Mouse (Mus musculus): Measurements from ENCODE around the gene Erbb3. TPM values are rescaled to one million over a fixed set of nuclear protein-coding genes. Genes with fewer than 3 reads are reported as not detected.

Erbb3 gene
- 1 to 10 TPM; 1.7 TPM for total RNA-seq (2023)

GRCm38 (mm10) chr10:128589464-128590192 lies at the start of gene Erbb3:
Gene Erbb3 (minus strand): TSS chr10:128589652.

GRCm38 (mm10) chr10:128626311-128627310 lies 37.2 kb upstream of the Erbb3 start, which contains the start of gene Rps26:
Gene Rps26 (minus strand): TSS chr10:128626747.

DNA sequence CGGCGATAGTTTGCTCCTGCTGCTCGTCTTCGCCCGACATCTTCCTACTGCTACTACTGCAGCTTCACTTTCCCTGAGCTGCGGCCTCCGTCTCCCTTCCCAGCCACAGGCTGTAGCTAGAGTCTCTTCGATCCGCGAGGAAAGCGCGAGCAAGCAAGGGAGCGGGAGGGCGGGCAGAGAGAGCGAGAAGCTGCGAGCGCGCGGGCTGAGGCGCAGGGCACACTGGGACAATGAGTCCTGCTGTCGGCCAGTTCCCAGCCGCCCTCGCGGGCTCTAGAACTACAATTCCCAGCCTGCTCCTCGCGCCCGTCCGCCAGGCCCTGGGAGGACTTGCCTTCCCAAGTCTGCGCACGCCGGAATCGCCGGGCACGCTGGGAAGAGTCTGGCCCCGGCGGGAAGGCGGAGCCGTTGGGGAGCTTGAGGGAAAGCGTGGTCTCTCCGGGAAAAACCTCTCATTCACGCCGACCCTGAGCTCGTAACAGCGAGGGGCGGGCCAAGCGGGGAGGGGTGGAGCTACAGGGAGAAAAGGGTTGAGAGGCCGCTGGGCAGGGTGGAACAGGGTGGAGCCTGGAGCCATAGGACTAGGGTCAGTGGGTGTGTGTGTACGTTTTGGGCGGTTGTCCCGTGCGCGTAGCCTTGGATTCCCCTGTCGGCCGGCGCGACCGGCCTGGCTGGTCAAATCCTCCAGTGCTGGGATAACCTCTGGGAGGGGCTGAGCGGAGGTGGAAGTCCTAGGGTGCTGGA lies 23.5 kb downstream of the Erbb3 start, which contains the start of gene Pa2g4:
Gene Pa2g4 (minus strand): TSS at position 200 of the 744 bp plus-strand sequence.

GRCm38 (mm10) chr10:128548947-128549681 lies 40.3 kb downstream of the Erbb3 start, which contains the start of gene Rpl41:
Gene Rpl41 (minus strand): TSS chr10:128549305.

DNA sequence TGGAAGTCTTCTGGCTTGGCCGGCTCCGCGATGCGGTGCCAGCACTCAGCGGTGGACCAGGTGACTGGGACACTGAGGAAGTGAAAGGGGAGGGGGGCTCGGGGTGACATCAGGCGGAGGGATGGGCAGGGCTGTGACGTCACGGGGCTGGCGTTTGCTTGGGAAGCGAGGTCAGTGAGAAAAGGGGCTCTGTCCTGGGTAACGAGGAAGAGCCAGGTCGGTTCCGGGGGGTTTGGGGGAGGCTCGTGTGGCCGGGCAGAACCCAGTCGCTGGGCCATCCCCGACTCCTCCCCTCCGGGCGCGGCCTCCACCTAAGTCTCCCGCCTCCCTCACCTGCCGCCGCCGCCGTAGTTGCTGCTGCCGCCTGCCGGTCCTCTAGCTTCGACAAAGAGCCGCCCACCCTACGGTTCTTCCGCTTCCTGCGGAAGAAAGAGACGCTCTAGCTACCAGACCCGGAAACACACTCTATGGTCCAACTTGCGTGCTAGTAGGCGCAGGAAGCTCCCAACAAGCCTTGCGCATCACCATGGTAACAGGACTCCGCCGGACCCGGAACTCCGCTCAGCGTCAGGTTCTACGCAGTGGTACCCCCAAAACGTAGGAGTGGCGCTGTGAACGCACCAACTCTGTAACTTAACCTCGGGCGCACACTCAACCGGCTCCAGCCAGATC lies 42.0 kb downstream of the Erbb3 start, which contains the start of gene Zc3h10:
Gene Zc3h10 (minus strand): TSS at position 414 of the 672 bp plus-strand sequence.

DNA sequence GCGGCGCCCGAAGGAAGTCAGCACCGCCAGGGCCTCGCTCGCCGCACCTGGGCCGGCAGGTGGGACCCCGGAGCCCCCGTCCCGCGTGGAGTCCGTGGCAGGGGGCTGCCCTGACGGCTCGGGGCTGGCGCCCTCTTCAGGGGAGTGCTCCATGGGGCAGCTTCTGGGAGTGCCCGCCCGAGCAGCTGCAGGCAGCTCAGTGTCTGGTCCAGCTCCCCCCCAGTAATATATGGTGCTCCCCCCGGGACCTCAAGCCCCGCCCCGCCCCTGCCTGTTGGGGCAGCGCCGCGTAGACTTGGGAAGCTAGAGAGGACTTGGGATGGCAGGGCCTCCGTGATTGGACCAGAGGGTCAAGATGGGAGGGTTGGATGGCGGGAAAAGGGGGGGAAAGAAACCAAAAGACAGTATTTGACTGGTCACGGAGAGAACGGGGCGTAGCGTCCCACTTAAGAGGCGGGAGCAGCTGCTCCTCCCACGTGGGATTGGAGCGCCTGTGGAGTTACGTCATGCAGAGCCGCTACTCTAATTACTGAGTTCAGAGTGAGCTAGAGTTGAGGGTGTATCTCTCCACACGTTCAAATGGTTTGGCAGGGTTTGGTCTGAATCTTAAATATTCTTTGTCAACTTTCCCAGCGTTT lies 63.7 kb downstream of the Erbb3 start, which contains the start of gene Esyt1:
Gene Esyt1 (minus strand): TSS at position 201 of the 638 bp plus-strand sequence.

Other genes starting within 250 kb of the Erbb3 start
- gene Coq10a, start 220.7 kb downstream of the Erbb3 start, total RNA-seq (2023) = 10 to 100 TPM; 25.6 to 35.8 TPM
- 10 to 100 TPM; 47.1 to 49.2 TPM for gene Ankrd52, start 212.5 kb downstream of the Erbb3 start, total RNA-seq (2023)
- not detected for gene Slc39a5, start 188.4 kb downstream of the Erbb3 start, total RNA-seq (2023)
- 10 to 100 TPM; 42.7 to 46.3 TPM for gene Nabp2, start 178.2 kb downstream of the Erbb3 start, total RNA-seq (2023)
- 10 to 100 TPM; 50.3 to 51.2 TPM for gene Rnf41, start 178.0 kb downstream of the Erbb3 start, total RNA-seq (2023)
- 100 to 1,000 TPM; 111 to 131 TPM for gene Smarcc2, start 130.4 kb downstream of the Erbb3 start, total RNA-seq (2023)
- 100 to 1,000 TPM; 761 to 845 TPM for gene Myl6, start 95.5 kb downstream of the Erbb3 start, total RNA-seq (2023)
- gene Myl6b, start 91.0 kb downstream of the Erbb3 start, total RNA-seq (2023) = 1 to 10 TPM in 1 of 2 experiments, under 1 TPM in 1; 0.52 to 1.3 TPM
- gene Esyt1, start 63.8 kb downstream of the Erbb3 start, total RNA-seq (2023) = 100 to 1,000 TPM; 138 to 156 TPM
- 10 to 100 TPM; 39.5 to 40.5 TPM for gene Zc3h10, start 41.9 kb downstream of the Erbb3 start, total RNA-seq (2023)
- 1,000 to 10,000 TPM; 2,671 to 2,681 TPM for gene Rpl41, start 40.3 kb downstream of the Erbb3 start, total RNA-seq (2023)
- 10 to 100 TPM; 39.1 to 41.6 TPM for gene Pa2g4, start 23.7 kb downstream of the Erbb3 start, total RNA-seq (2023)
- 100 to 1,000 TPM; 780 to 995 TPM for gene Rps26, start 37.1 kb upstream of the Erbb3 start, total RNA-seq (2023)
- under 1 TPM in 1 of 2 experiments, not detected in 1; 0.16 TPM for gene Ikzf4, start 56.3 kb upstream of the Erbb3 start, total RNA-seq (2023)
- 1 to 10 TPM; 2.9 to 4.4 TPM for gene Suox, start 84.4 kb upstream of the Erbb3 start, total RNA-seq (2023)
- gene Rab5b, start 106.6 kb upstream of the Erbb3 start, total RNA-seq (2023) = 10 to 100 TPM; 87.5 to 89.5 TPM
- gene Pmel, start 114.5 kb upstream of the Erbb3 start, total RNA-seq (2023) = under 1 TPM; 0.37 to 0.49 TPM
- 10 to 100 TPM; 34.9 to 37.9 TPM for gene Cdk2, start 115.4 kb upstream of the Erbb3 start, total RNA-seq (2023)
- 10 to 100 TPM; 49.5 to 55.2 TPM for gene Dgka, start 155.2 kb upstream of the Erbb3 start, total RNA-seq (2023)
- 10 to 100 TPM; 20.3 to 22.7 TPM for gene Pym1, start 158.2 kb upstream of the Erbb3 start, total RNA-seq (2023)
- 10 to 100 TPM in 1 of 2 experiments, 1 to 10 TPM in 1; 9.8 to 18.0 TPM for gene Mmp19, start 201.3 kb upstream of the Erbb3 start, total RNA-seq (2023)
- gene Dnajc14, start 214.4 kb upstream of the Erbb3 start, total RNA-seq (2023) = 10 to 100 TPM; 63.2 to 69.8 TPM
- 10 to 100 TPM; 10.8 to 11.1 TPM for gene Tmem198b, start 214.7 kb upstream of the Erbb3 start, total RNA-seq (2023)
- gene Sarnp, start 227.7 kb upstream of the Erbb3 start, total RNA-seq (2023) = 10 to 100 TPM; 40.5 to 49.9 TPM
- 10 to 100 TPM; 30.9 to 41.1 TPM for gene Ormdl2, start 232.0 kb upstream of the Erbb3 start, total RNA-seq (2023)

Measured in monocyte, adult 59 days (primary cell).